Mouse (Mus musculus) cerebellum, adult 8-10 months (tissue): ENCODE measurements around the gene Selenoi.
A peak's percentile ranks its signal among the peaks of the same experiment; 100 is the strongest.

Experiments
- DNase-seq: peaks from one replicate; pipeline ENCODE4 v3.0.0; 2022

The Selenoi gene

GRCm38 (mm10) chr5:30240552-30240951 is 8.2 kb downstream of the Selenoi start:
- no peak for DNase-seq

- no peak for DNase-seq
These were observed 10.0 kb downstream of the Selenoi start for GRCm38 (mm10) chr5:30242410-30242809.

- DNase-seq, result no peak
These were observed 11.4 kb downstream of the Selenoi start for GRCm38 (mm10) chr5:30243741-30244140.

- no peak for DNase-seq
These were observed 13.6 kb downstream of the Selenoi start for GRCm38 (mm10) chr5:30245861-30246416.

- DNase-seq, result no peak
These were observed 15.3 kb downstream of the Selenoi start for GRCm38 (mm10) chr5:30247666-30248065.

- DNase-seq, result no peak
These were observed 23.4 kb downstream of the Selenoi start for GRCm38 (mm10) chr5:30255567-30256354.

- peak; percentile 46 for DNase-seq
These were observed 26.4 kb downstream of the Selenoi start for GRCm38 (mm10) chr5:30258776-30259175.

- DNase-seq, result no peak
These were observed 38.3 kb downstream of the Selenoi start for GRCm38 (mm10) chr5:30270571-30271190.

GRCm38 (mm10) chr5:30271599-30272281 is 39.4 kb downstream of the Selenoi start:
- no peak for DNase-seq

GRCm38 (mm10) chr5:30276361-30276760 is 44.0 kb downstream of the Selenoi start:
- no peak for DNase-seq

- no peak for DNase-seq
These were observed 46.6 kb downstream of the Selenoi start for GRCm38 (mm10) chr5:30278952-30279351.

GRCm38 (mm10) chr5:30279446-30279845 is 47.1 kb downstream of the Selenoi start:
- no peak for DNase-seq

- no peak for DNase-seq
These were observed 48.5 kb downstream of the Selenoi start for GRCm38 (mm10) chr5:30280864-30281263.

- peak; percentile 37 for DNase-seq
These were observed 48.9 kb downstream of the Selenoi start, which contains the start of gene Drc1 for GRCm38 (mm10) chr5:30281291-30281732. Gene Drc1 (plus strand): TSS chr5:30281388.

- no peak for DNase-seq
These were observed 53.8 kb downstream of the Selenoi start for GRCm38 (mm10) chr5:30285944-30286799.

- no peak for DNase-seq
These were observed 54.9 kb downstream of the Selenoi start for GRCm38 (mm10) chr5:30287106-30287882.
